Mouse (Mus musculus) sigmoid colon, adult 10 weeks (tissue): ENCODE results near the gene Lipo4. TPM values are rescaled to one million over a fixed set of nuclear protein-coding genes. Genes with fewer than 3 reads are reported as not detected.

Experiments
- polyA plus RNA-seq: library from polyadenylated mRNA; stranded (reverse); fragments of 350-450 nt; fragmentation: Illumina TruSeq; extraction: RNeasy Lipid Tissue Mini Kit (QIAGEN cat#74804); gene quantifications from one replicate; pipeline ENCODE4 v1.2.3, GENCODE M21; 2014; ENCODE audit warnings: low read depth, low replicate concordance

The Lipo4 gene
- not detected for polyA plus RNA-seq

DNA sequence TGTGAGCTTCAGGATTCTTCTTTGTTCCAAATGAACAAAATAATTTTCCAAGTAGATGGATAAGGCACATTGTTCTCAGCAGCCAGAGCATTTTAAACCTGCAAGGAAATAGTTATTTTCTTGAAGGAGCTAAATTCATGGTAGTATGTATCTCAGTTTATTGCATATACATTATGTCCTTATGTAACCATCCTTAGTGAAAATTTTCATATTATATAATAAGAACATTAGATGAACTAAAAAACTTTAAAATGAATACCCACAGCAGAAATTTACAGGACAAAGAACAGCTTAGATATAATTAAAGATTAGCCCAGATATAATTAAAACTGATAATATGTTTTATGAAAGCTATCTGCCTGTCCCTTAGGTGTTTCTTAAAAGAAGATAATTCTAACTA, at the start of gene Lipo4:
TSS of gene Lipo4 (minus strand) at position 101 of the 400 bp plus-strand sequence.

Other genes with a start within 250 kb of the Lipo4 start
- 2.1 TPM for gene Rnls, start 125.5 kb downstream of the Lipo4 start, polyA plus RNA-seq
- gene Gm8978, start 107.5 kb upstream of the Lipo4 start, polyA plus RNA-seq = not detected
- gene Lipo2, start 233.6 kb upstream of the Lipo4 start, polyA plus RNA-seq = not detected
- 120 TPM for gene Lipo3, start 244.2 kb upstream of the Lipo4 start, polyA plus RNA-seq